Mouse (Mus musculus) limb, embryonic 13.5 days (tissue): Measurements from ENCODE around the gene Iqcc. TPM values are rescaled to one million over a fixed set of nuclear protein-coding genes. Genes with fewer than 3 reads are reported as not detected.
A peak's percentile ranks its signal among the peaks of the same experiment; 100 is the strongest.

Experiments used
- ATAC-seq: fragments of 200-750 bp; cut with Nextera tagmentation; 2 replicates; pipeline ENCODE4 v1.8.0; 2017; ENCODE audit warnings: low read depth, moderate number of reproducible peaks, moderate TSS enrichment; ENCODE audit not compliant: low FRiP score
- H3K27ac ChIP-seq: fragments of 300-500 bp; sonication (generic); 2 replicates; pipeline ENCODE4 v1.5.1; 2015; ENCODE audit warnings: inconsistent platforms, mild to moderate bottlenecking, moderate library complexity
- H3K27me3 ChIP-seq: fragments of 300-500 bp; sonication (generic); 2 replicates; pipeline ENCODE4 v1.6.1; 2015; ENCODE audit warnings: mild to moderate bottlenecking, inconsistent platforms
- H3K36me3 ChIP-seq: fragments of 300-500 bp; sonication (generic); 2 replicates; pipeline ENCODE4 v1.6.1; 2015; ENCODE audit warnings: inconsistent platforms, mild to moderate bottlenecking, moderate library complexity
- H3K4me1 ChIP-seq: fragments of 300-500 bp; sonication (generic); 2 replicates; pipeline ENCODE4 v1.6.1; 2015; ENCODE audit warnings: inconsistent platforms
- H3K4me2 ChIP-seq: fragments of 300-500 bp; sonication (generic); replicated peaks from 2 replicates; pipeline ENCODE4 v1.6.1; 2015; ENCODE audit warnings: inconsistent platforms, mild to moderate bottlenecking, moderate library complexity
- H3K4me3 ChIP-seq: fragments of 300-500 bp; sonication (generic); 2 replicates; pipeline ENCODE4 v1.5.1; 2015; ENCODE audit warnings: moderate library complexity, mild to moderate bottlenecking, inconsistent platforms
- H3K9ac ChIP-seq: fragments of 300-500 bp; sonication (generic); 2 replicates; pipeline ENCODE4 v1.6.1; 2015; ENCODE audit warnings: mild to moderate bottlenecking, inconsistent platforms
- H3K9me3 ChIP-seq: fragments of 300-500 bp; sonication (generic); 2 replicates; pipeline ENCODE4 v1.6.1; 2016; ENCODE audit warnings: inconsistent platforms
- WGBS: fragments of 180-500 bp; shearing (Covaris S2); methylation state at CpG from one replicate; pipeline ENCODE4 v1.1.7; 2015; 5-methylcytosine and 5-hydroxymethylcytosine counted together
- polyA plus RNA-seq: library from polyadenylated mRNA; unstranded; fragments of >200 nt; fragmentation: Nextera tagmentation; extraction: Ambion mirVana; gene quantifications from 2 replicates; pipeline ENCODE4 v1.2.1, GENCODE M21; 2015

Iqcc gene
- polyA plus RNA-seq, 1 experiment from 2014 or later = 28.6 TPM

DNA sequence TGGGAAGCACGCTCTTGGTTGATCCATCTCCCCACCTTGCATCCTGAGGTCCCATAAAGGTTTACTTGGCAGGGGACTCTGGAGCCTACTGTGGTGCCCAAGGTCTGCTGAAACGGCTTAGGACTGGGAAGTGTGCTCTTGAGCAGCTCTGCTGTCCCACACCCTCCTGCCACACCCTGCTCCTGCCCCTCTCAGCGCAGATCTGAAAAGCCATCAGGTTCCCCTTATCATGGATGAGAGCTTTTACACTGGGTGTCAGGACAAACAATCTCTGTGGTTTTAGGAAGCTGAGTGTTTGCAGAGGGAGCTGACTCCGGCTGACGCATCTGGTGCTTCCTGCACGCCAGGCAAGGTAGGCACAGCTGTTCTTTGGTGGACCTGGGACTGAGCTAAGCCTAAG lies 15.0 kb upstream of the Iqcc start:
- ATAC-seq = no peak
- Histone ChIP-seq H3K27ac (no peak overlapping the region), H3K4me3 (no peak overlapping the region), H3K4me2 (no peak overlapping the region), H3K9ac (no peak overlapping the region), H3K9me3 (no peaks in the 10 kb centered on the region), H3K4me1 (peaks cover 15% of the 10 kb centered on the region), H3K36me3 (peaks cover 97% of the 10 kb centered on the region), H3K27me3 (no peaks in the 10 kb centered on the region)
- WGBS = 94% methylated on average over 6 of the region's 6 CpGs

DNA sequence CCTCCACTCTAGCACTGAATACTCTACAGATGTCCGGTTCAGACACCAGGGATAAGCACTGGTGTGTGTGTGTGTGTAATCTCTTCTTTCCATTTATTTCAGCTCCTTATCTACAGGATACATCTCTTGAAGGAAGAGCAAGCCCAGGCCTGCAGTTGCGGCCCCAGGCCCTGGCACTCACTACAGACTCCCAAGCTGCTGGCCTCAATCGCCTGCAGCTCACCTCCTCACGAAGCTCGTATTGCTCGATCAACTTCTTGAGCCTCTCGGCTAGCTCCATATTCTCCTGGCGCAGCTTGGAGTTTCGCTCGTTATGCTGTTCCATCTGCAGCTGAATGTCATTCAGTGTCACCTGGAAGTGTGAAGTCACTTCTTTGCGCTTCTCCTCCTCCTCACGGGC lies 13.0 kb upstream of the Iqcc start:
- H3K4me3 ChIP-seq = no peak overlapping the region
- 87% methylated on average over 12 of the region's 12 CpGs for WGBS
- H3K4me1 ChIP-seq = no peaks in the 10 kb centered on the region
- ATAC-seq = no peak
- H3K4me2 ChIP-seq = no peak overlapping the region
- H3K9me3 ChIP-seq = no peaks in the 10 kb centered on the region
- H3K27ac ChIP-seq = no peak overlapping the region
- H3K9ac ChIP-seq = no peak overlapping the region
- peaks cover 99% of the 10 kb centered on the region for H3K36me3 ChIP-seq
- H3K27me3 ChIP-seq = no peaks in the 10 kb centered on the region

DNA sequence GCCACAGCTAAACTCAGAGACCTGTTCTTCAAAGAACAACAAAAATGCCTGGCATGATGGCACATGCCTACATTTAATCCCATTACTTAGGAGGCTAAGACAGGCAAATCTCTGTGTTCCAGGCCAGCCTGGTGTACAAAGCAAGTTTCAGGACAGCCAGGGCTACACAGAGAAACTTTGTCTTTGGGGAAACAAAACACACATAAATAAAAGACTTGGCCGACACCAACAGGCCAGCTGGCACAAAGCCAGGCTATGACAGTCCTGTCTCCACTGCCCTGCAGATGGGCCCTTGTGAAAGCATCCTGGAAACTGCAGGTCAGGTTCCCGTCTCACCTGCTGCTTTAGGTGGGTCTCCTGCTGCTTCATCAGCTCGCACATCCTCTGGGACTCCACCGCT lies 12.0 kb upstream of the Iqcc start:
- no peak overlapping the region for H3K4me3 ChIP-seq
- H3K4me1 ChIP-seq = 0 out of 2 replicates have a peak, but pooled peaks cover 1% of the 10 kb centered on the region
- peaks cover 99% of the 10 kb centered on the region for H3K36me3 ChIP-seq
- no peaks in the 10 kb centered on the region for H3K9me3 ChIP-seq
- no peak overlapping the region for H3K27ac ChIP-seq
- no peak overlapping the region for H3K4me2 ChIP-seq
- no peak for ATAC-seq
- H3K27me3 ChIP-seq = no peaks in the 10 kb centered on the region
- 80% methylated on average over 4 of the region's 4 CpGs for WGBS
- H3K9ac ChIP-seq = no peak overlapping the region

DNA sequence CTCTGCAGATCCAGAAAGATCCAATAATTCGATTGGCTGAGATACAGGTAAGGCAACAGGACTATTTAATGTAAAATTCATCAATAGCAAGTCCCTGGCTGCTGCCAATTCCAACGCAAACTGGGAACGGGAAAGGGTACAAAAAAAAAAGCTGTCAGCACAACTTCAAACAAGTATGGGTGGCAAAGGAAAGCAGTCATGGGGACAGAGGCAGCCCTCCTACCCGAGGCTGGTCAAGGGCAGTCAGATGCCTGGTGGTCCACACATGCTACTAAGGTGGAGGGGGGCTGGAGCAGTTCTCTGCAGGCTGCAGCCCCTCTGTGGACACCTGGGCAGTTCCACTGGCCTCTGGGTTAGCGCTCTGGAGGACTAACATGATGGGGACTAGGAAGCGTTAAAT lies 7.1 kb upstream of the Iqcc start:
- H3K36me3 ChIP-seq = peaks cover 50% of the 10 kb centered on the region

DNA sequence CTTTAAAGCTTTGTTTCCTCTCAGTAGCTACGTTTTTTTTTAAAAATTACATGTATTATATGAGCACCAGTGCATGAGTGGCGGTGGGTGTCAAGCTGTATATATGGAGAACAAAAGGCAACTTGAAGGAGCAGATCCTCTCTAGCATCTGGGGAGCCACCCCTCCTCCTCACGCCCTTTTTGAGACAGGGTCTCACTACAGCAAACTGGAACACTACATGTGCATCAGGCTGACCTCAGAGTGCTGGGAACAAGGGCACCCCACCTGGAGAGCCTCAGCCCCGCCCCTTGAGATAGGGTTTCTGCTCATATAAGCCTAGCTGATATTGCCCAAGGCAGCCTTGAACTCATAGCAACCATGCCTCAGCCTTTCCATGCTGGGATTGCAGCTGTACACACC lies 6.6 kb upstream of the Iqcc start:
- peak overlapping the region; percentile 86 for H3K4me2 ChIP-seq
- no peak for ATAC-seq
- peaks cover 44% of the 10 kb centered on the region for H3K36me3 ChIP-seq

More for the DNA sequence above, 7.1 kb upstream of the Iqcc start:
- no peak for ATAC-seq
- H3K4me1 ChIP-seq = peaks cover 34% of the 10 kb centered on the region
- no peaks in the 10 kb centered on the region for H3K27me3 ChIP-seq
- no peak overlapping the region for H3K4me2 ChIP-seq
- H3K9ac ChIP-seq = no peak overlapping the region
- H3K9me3 ChIP-seq = no peaks in the 10 kb centered on the region
- H3K27ac ChIP-seq = no peak overlapping the region
- WGBS = 75% methylated on average over 6 of the region's 6 CpGs
- H3K4me3 ChIP-seq = no peak overlapping the region

DNA sequence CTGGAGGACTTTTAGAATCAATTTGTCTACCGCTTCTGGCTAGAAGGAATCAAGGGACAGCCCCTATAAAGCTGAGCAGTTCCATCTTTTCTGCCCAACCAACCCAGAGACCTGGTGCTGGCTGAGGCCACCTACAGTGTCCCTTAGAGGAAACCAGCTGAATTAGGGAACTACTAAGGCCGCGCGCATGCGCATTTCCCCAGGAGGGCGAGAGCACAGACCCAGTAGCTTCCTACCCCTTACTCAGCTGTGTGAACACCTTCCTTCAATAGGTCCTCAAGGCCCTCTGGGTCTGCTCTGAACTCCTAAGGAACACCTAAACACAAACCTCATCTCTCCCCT lies 6.1 kb upstream of the Iqcc start:
- Histone ChIP-seq H3K4me2 (peak overlapping the region; percentile 86), H3K27me3 (no peaks in the 10 kb centered on the region), H3K4me1 (peaks cover 34% of the 10 kb centered on the region), H3K27ac (peak overlapping the region; percentile 80), H3K9ac (peak overlapping the region; percentile 78), H3K4me3 (peak overlapping the region; percentile 63), H3K9me3 (no peaks in the 10 kb centered on the region), H3K36me3 (peaks cover 39% of the 10 kb centered on the region)
- 3% methylated on average over 6 of the region's 6 CpGs for WGBS
- no peak; the same call in 1 of the 2 replicates for ATAC-seq

More for the DNA sequence above, 6.6 kb upstream of the Iqcc start:
- no peak overlapping the region for H3K9ac ChIP-seq
- no peak overlapping the region for H3K27ac ChIP-seq
- H3K27me3 ChIP-seq = no peaks in the 10 kb centered on the region
- WGBS = 37% methylated on average over 4 of the region's 4 CpGs
- H3K4me3 ChIP-seq = no peak overlapping the region
- H3K9me3 ChIP-seq = no peaks in the 10 kb centered on the region
- peaks cover 34% of the 10 kb centered on the region for H3K4me1 ChIP-seq

DNA sequence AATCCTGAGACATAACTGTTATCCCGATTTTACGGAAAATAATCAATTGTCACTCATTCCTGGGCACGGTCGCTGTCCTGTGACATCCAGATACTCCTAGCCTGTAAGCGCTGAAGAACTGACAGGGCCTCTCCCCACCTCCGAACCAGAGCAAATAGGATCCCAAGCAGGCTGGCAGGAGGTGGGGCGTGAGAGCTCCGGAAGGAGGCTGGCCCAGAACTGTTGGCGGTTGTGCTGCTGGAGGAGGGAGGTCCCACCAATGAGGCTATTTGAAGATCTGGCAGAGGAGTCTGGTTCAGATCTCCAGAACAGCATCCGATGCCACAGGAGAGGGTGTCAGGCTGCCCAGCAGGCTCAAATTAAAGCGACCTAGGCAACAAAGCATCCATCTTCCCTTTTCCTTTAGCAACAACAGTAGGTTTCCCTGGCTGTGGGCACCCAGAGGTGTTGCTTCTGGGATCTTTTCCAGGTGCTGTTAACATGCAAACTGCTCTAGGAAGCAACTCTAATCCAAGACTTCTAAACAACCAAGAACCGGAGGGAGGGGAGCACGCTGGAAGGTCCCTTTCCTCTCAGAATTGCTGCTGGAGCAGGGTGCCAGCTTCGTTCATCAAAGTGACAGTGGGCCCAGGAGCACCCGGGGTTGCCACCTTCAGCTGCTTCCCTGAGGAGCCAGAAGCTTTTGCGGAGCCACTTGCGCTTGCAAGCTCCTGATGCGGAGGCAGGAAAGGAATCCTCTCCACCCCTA lies 5.6 kb upstream of the Iqcc start:
- ATAC-seq = peak; percentile 89
- WGBS = 1% methylated on average over 18 of the region's 18 CpGs
- Histone ChIP-seq H3K4me3 (peak overlapping the region; percentile 63), H3K36me3 (peaks cover 34% of the 10 kb centered on the region), H3K4me2 (peak overlapping the region; percentile 86), H3K9ac (peak overlapping the region; percentile 78), H3K4me1 (peaks cover 34% of the 10 kb centered on the region), H3K27me3 (no peaks in the 10 kb centered on the region), H3K9me3 (no peaks in the 10 kb centered on the region), H3K27ac (peak overlapping the region; percentile 80)

DNA sequence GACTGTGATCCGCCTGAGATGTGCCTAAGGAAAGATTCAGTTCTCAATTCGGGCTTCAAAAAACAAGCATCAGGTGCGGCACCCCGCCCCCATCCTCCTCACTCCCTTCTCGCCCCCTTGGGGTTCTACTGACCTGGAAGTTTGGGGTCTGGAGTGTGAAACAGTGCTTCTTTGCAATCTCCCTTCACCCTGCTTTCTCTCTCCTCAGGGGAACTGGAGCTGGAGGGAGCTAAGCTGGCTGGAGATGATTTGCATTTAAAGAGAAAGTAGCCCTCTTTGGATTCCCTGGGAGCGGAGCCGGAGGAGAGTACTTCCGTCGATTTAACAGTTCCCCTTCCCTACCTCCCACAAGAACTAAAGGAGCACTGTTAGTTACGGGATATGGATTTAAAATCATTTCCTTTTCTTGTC lies 4.8 kb upstream of the Iqcc start, which contains the start of gene Ccdc28b:
Ccdc28b (minus strand) TSS at position 267 of the 411 bp plus-strand sequence.
- peak within 1 kb of the TSS; percentile 86 for H3K4me2 ChIP-seq
- 1% methylated on average over 10 of the region's 10 CpGs for WGBS
- H3K9me3 ChIP-seq = no peaks in the 10 kb centered on the region
- no peak for ATAC-seq
- H3K9ac ChIP-seq = peak within 1 kb of the TSS; percentile 78
- H3K27ac ChIP-seq = peak within 1 kb of the TSS; percentile 80
- H3K4me3 ChIP-seq = peak within 1 kb of the TSS; percentile 63
- H3K27me3 ChIP-seq = no peaks in the 10 kb centered on the region
- peaks cover 34% of the 10 kb centered on the region for H3K4me1 ChIP-seq
- peaks cover 27% of the 10 kb centered on the region for H3K36me3 ChIP-seq

DNA sequence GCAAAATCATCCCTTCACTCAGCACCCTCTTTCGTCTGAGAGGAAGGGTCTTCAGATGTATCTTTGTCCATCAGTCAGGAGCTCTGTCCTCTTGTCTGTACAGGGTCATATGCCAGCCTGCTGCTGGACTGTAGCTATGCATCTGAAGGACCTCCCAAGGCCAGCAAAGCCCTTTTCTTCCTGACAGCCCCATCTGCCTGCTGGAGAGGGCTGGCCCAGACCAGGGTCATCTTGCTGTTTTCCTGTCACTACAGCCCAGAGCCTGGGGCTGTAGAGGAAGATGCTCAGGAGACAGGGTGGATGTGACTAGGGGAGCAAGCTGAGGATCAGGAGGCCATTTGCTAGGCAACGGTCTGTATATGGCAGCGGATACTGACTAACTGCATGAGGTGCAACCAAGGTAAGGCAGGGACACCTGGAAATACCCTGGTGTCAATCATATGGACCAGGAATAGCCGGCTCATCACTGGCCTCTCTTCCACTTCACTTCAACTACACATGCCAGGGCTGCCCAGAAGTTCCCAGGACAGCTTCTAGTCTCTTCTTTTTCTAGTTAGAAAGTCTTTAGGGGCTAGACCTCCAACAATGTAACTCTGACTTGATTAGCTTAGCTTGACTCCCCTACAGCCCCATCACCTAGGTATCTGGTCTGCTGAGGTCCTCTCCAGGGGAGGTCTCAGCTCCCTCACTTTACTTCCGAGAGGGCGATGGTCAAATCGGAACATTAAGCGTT lies 4.1 kb upstream of the Iqcc start:
- Histone ChIP-seq H3K27ac (peak overlapping the region; percentile 80; the same call in 1 of the 2 replicates), H3K9me3 (no peaks in the 10 kb centered on the region), H3K4me3 (peak overlapping the region; percentile 63), H3K36me3 (peaks cover 20% of the 10 kb centered on the region), H3K27me3 (no peaks in the 10 kb centered on the region), H3K9ac (peak overlapping the region; percentile 78), H3K4me2 (peak overlapping the region; percentile 86), H3K4me1 (peaks cover 40% of the 10 kb centered on the region)
- no peak for ATAC-seq
- 22% methylated on average over 8 of the region's 8 CpGs for WGBS

DNA sequence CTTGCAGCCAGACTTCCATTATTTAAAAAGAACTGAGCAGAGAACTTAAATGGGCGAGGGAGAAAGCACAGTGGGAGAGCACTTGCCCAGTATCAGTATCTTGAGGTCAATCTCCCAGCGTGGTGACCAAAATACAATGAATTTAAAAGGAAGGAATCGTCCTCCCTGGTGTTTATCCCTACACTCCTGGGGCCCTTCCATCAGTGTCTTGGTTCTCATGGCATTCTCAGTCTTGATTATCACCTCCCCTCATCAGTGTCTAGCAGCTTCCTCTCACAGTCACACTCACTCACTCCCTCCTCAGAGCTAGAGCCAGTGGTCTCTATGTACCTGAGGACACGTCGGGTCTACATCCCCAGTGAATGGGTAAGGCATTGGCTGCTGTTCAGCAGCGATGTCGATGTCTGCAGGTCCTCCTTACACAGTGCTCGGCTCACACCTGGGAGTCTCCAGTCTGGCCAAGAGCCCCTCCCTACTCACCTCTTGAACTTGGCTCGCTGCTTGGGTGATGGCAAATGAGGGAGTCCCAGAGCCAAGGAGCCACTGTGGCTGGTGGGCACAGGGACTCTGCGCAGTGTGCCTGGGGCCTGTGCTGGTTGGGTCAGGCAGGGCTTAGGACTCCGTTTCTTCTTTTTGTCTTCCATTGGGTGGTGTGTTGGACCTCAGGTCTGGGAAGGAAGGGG lies 3.4 kb upstream of the Iqcc start:
- 80% methylated on average over 11 of the region's 11 CpGs for WGBS
- peak overlapping the region; percentile 31; the same call in 1 of the 2 replicates for H3K9ac ChIP-seq
- peaks cover 42% of the 10 kb centered on the region for H3K4me1 ChIP-seq
- no peak for ATAC-seq
- H3K4me2 ChIP-seq = peak overlapping the region; percentile 86
- peaks cover 14% of the 10 kb centered on the region for H3K36me3 ChIP-seq
- H3K27me3 ChIP-seq = no peaks in the 10 kb centered on the region
- no peak overlapping the region for H3K27ac ChIP-seq
- H3K9me3 ChIP-seq = no peaks in the 10 kb centered on the region
- H3K4me3 ChIP-seq = peak overlapping the region; percentile 63

DNA sequence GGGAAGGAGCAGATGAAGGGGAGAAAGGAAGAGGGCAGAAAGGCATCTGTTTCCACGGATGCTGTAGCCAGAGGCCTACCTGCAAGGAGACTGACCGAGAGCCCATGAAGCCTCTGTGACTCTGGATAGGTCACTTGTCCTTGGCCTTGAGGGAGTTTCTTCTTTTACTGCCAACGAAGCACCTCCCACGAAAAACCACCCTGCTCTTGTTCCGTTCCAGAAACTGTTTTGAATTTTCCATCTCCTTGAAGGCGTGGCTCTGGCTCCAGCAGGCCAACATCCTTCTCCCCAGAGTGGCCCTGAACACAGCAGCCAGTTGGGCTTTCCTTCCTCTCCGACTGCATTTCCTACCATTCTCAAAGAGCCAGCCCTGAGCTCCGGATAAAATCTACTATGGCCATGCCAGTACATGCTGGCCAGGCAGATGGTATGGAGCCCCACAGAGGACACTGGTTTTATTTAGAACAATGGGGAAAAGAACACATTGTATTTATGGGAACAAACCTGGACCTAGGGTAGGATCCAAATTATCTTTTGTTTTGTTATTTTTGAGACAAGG lies 2.5 kb upstream of the Iqcc start:
- no peak overlapping the region for H3K4me3 ChIP-seq
- no peaks in the 10 kb centered on the region for H3K9me3 ChIP-seq
- H3K27ac ChIP-seq = no peak overlapping the region
- H3K4me2 ChIP-seq = 0 out of 2 replicates have a peak overlapping the region, but pooled peaks have one; percentile 1
- H3K36me3 ChIP-seq = peaks cover 14% of the 10 kb centered on the region
- ATAC-seq = no peak
- no peaks in the 10 kb centered on the region for H3K27me3 ChIP-seq
- peaks cover 42% of the 10 kb centered on the region for H3K4me1 ChIP-seq
- WGBS = 77% methylated on average over 8 of the region's 8 CpGs
- peak overlapping the region; percentile 27; the same call in 1 of the 2 replicates for H3K9ac ChIP-seq
